Mouse (Mus musculus) left cerebral cortex, adult 11 months (tissue): ENCODE measurements around the gene Bdh1.

Experiments used
- DNase-seq: peaks from one replicate; pipeline ENCODE4 v3.0.0; 2022; ENCODE audit warnings: low spot score

The Bdh1 gene

GRCm38 (mm10) chr16:31501751-31502365 lies 79.8 kb downstream of the Bdh1 start:
- DNase-seq: no peak

DNA sequence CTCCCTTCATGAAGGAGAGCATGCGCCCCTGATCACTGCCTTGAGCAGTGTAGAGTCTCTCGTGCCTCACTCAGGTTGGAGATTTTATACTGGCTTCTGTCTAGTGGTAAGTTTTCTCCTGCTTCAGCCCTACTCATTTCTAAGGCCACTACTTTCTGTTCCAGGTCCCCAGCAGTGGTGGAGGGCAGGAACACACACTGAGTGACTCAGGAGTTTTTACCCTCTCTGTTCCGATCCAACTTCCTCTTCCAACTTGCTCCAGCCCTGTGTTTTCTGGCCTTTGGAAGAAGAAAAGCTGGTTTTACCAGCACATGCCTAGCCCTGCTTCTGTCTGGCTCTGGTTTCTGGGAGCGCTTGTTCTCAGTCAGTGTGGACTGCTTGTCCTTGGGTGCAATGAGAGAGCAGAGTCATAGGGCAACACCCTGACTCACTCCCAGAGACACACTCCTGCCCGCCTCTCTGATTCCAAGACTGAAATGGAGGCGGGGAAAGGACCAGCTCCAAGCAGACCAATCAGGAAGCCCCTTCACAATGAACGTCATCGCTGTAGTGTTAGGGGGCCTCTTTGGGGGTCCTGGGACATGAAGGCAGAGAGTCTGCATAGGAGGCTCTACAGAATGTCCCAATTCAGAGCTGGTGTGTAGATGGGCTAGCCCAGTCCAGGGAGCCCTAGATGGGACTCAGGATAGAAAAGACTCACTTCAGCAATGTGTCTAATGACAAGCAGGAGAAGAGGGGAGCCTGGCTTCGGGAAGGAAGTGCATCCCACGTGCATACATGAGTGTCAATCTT lies 84.8 kb downstream of the Bdh1 start:
- no peak for DNase-seq

GRCm38 (mm10) chr16:31507457-31507755 lies 85.3 kb downstream of the Bdh1 start:
- DNase-seq: no peak

GRCm38 (mm10) chr16:31507794-31508526 lies 85.9 kb downstream of the Bdh1 start:
- DNase-seq: no peak
